Mouse (Mus musculus): ENCODE data around the gene Epha3.

Epha3 gene

GRCm38 (mm10) chr16:63646577-63646976 lies 217.4 kb downstream of the Epha3 start:
- no peak for DNase-seq

DNA sequence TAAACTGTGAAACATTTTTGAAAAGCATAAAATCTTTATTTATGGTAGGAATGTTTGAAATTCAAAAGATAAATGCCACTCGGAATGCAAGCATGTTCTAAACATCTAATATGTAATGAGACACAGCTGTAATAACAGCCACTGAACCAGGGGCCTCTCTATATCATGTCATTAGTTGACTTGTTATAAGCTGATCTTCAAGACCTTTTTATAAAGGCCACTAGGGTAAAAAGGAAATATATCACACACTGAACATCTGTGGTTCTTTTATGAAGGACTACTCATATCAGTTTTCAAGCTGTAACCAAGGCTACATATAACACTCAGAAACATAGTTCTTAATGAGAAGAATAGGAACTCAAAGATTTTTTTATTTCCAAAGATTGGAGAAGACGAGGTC lies 221.3 kb downstream of the Epha3 start:
- DNase-seq = no peak

GRCm38 (mm10) chr16:63641603-63642002 lies 222.4 kb downstream of the Epha3 start:
- no peak for DNase-seq

- DNase-seq = no peak
Observed at GRCm38 (mm10) chr16:63638701-63639100, 225.3 kb downstream of the Epha3 start.

DNA sequence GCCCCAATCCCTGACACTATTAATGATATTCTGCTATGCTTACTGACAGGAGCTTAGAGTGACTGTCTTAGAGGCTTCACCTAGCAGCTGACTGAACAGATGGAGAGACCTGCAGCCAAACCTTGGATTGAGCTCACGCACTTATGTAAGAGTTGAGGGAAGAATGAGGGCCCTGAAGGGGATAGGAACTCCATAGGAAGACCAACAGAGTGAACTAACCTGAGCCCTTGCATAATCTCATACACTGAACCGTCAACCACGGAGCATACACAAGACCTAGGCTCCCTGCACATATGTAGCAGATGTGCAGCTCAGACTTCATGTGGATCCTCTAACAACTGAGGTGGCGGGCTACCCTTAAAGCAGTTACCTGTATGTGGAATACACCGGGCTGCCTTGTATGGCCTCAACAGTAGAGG lies 230.2 kb downstream of the Epha3 start:
- DNase-seq = no peak

DNA sequence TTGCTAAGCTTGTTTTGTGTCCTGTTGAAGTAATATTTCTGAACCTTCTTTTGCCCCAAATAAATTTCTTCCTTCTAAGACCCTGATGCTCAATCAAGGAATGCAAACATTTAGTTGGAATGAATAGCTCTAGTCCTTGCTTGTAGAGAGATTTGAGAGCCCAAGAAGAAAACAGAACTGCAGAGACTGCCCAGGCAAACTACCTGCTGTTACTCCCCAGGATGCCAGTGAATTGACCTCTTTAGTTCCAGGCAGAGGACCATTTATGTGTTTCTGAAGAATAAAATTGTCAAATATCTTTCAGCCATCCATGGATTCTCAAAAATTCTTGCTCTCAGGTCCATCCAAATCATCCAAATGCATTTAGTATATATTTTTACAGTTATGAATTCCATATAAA lies 238.7 kb downstream of the Epha3 start:
- no peak for DNase-seq

DNA sequence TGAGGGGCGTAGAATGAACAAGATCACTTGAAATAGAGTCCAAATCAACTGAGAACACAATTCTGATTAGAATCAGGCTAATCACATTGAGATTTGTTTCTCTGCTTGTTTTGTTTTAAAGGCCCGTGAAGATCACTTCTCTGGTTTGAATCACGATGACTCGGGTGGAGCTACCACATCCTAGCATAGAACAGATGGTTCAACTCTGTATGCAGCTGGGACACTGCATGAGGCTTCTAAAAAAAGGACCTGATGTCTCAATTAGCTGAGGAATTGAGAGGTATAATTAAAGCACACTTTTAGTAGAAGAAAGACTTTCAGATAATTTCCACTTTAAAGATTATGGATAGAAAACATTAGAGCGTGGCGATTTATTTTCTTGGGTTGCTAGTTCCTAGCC lies 242.1 kb downstream of the Epha3 start:
- no peak for DNase-seq

- DNase-seq = no peak
Observed at GRCm38 (mm10) chr16:63615396-63615795, 248.6 kb downstream of the Epha3 start.

DNA sequence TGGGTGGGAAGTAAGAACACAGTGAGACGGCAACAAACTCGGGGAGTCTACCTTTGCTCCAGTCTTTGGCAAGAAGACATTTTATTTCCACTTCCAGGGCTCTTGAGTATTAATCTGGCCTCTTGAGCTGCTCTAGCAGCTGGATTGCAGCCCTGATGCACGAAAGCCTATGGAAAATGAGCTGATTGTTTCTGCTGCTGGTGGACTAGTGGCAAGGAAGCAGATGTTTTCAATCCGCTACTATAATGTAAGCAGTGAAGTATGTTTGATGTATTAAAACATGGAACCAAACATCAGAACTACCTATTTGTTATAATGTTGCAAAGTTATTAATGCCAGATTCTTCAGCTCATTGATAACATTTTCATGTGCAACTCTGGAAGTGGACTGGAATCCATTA lies 251.0 kb downstream of the Epha3 start:
- DNase-seq = no peak

DNA sequence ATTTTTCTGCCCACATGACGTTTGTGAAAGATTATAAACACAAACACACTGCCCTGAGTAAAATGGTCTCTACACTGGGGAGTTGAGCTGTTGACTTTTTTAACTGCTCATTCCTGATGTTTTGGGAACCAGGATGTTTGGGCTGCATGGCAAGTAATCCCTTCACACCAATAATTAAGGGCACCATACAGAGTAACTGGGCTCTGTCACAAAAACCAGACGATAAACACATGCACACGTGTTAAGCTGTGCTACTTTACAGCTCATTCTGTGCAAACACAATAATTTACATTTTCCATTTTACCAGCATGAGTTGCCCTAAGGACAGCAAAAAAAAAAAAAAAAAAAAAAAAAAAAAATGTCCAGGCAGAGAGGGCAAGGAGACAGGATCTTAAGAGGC lies 263.7 kb downstream of the Epha3 start:
- no peak for DNase-seq

GRCm38 (mm10) chr16:63594656-63595055 lies 269.3 kb downstream of the Epha3 start:
- no peak for DNase-seq

DNA sequence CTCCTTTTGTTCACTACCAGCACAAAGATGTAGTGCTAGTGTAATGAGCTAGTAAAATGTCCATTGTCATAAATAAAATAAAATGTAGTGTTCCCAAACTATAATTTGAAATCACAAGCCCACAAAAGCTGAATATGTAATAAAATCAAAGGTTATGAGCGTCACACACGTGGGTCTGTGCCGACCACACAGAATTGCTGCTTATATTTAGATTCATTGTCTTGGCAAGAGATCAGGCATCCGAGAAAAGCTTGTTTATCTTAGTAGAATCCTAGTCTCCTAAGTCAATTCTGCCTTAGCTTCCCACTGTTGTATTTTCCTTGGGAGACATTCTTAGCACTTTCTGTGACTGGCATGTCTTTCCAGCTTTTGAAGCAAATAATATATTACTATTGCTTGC lies 294.2 kb downstream of the Epha3 start:
- no peak for DNase-seq

DNA sequence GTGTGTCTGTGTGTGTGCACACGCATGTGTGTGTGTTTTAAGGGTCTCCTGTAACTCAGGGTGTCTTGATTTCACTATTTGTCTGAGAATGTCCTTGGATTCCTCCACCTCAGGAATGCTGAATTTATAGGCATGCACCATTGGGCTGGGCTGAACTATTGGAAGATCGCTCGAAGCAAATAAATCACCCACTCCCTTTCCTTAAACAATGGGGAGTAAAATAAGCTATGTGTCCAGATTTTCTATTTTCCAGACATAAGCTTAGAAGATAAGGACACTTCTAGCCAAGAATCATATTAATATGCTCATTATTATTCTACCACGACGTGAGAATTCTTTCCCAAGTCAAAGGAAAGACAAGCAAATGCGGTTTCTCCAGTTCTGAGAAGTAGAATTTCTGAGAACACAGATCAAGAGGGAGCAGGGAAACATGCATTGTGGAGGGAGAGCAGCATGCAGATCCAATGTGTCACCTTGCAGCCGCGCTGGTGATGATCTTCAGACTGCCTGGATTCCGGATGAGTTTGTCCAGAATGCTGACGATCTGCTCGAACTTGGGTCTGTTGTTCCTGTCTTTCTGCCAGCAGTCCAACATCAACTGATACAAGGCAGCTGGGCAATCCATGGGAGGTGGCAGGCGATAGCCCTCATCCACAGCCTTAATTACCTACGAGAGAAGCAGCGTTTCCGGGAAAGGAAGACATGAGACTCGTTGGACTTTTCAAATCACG lies 297.7 kb downstream of the Epha3 start:
- DNase-seq = no peak

GRCm38 (mm10) chr16:63556410-63557146 lies 307.4 kb downstream of the Epha3 start:
- peak; percentile 2 for DNase-seq

DNA sequence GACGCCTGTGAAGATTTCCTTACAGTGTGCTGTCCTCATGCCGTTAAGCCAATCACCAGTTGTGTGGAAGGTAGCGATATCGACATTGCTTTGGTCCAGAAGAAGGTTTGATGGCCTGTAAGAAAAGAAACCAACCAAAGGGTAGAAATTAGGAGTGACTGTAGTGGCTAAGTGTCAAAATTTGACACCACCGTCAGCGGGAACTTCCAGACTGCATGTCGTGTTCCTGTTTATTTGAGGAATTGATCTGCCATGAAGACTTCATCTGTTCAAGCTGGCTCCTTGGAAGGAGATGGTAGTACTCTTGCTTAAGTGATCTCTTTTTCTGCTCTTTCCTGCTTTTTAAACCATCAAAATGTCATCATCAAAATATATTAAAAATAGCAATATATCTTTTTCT lies 311.4 kb downstream of the Epha3 start:
- DNase-seq = no peak

- no peak for DNase-seq
Observed at GRCm38 (mm10) chr16:63539489-63539888, 324.5 kb downstream of the Epha3 start.

- DNase-seq = no peak
Observed at GRCm38 (mm10) chr16:63528821-63529220, 335.2 kb downstream of the Epha3 start.

DNA sequence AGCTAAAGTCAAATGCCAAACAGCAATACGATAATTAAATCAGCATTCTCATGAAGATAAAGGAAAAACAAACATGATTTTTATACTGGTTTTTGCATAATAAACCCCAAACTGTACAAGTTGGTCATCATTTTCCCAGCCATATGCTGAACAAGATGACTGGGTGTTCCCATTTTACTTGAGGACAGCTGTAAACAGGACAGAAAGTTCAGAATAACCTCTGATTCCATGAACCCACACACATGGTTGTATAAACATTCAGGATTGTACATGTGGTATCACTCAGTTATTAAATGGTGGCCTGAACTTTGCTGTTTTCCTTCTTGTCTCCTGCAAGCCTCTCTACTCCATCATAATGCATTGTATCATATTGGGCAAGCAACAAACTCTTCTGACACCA lies 346.3 kb downstream of the Epha3 start:
- no peak for DNase-seq

DNA sequence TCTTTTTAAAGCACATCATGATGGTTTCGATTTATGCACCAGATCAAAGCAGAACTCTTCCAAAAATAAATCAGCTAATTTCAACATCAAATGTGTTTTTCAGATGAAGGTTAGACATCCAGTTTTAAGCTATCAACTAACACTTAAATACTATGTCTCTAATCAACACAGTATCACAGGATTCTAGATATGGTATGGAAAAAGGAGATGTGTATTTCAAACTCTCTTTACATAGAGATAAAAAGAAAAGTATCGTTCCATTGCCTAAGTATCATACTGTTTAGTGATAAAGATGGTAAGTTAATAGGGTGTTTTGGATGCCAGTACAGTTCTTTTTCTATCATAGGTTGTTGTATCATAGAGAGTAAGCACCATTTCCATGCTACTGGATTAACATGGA lies 353.9 kb downstream of the Epha3 start:
- no peak for DNase-seq

GRCm38 (mm10) chr16:63506437-63506836 lies 357.5 kb downstream of the Epha3 start:
- no peak for DNase-seq

DNA sequence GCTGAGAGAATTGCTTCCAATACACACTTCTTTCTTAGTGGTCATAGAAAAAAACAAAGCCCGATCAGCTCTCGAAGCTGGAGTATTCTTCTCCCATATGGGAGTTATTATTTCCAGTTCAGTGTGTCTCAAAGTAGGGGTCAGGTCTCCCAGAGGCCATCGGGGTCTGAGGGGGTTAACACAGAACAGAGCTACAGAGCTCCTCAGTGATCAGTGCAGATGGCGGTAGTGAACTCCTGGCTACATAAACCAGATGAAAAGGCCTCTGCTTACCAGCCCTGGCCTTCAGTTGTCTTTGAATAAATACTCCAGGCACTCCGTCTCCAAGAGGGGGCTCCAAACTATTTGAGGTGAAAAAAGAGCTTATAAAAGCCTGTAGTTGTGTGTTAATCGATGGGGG lies 362.5 kb downstream of the Epha3 start:
- no peak for DNase-seq

- DNase-seq = no peak
Observed at GRCm38 (mm10) chr16:63500975-63501393, 363.0 kb downstream of the Epha3 start.
